Mouse (Mus musculus): Measurements from ENCODE around the gene Adamts4.

DNA sequence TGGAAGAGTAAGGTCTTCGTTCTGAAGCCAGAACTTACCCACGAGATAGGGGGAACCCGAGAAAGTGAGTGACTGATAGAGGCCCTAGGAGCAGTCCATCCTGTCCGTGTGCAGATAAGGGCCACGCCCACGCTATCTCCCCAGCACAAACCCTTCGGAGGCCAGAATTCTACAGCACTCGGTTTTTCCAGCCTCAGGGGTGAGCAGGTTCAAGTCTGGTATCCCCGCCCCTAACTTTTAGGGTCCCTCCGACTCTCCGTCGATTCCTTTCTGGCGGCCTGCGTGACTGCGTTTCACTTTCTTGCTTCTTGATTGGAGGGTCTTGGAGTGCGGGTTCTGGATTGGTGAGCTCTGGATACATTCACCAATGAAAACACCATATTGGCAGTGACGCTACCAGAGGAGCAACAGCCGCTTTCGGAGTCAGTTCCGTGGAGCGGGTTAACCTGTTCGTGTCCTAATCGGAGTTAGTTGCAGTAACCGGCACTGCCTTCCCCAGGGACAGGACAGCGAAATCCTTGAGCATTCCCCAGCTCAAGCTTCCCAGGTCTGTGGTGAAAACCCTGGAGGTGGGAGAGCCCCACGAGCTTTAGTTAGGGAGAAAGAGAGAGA, 30.8 kb downstream of the Adamts4 start, which contains the start of gene Ppox:
- no peak for TF ChIP-seq CHD2 (IDR thresholded peaks at IDR 0.05; ENCODE audit: low read depth, low read length)
- TF ChIP-seq ZNF384 (IDR thresholded peaks at IDR 0.05; ENCODE audit: low read depth, low read length): no peak
- no peak for TF ChIP-seq ZC3H11A (IDR thresholded peaks at IDR 0.05; ENCODE audit: borderline replicate concordance, low read depth, low read length)
- TF ChIP-seq HCFC1 (IDR thresholded peaks at IDR 0.05; ENCODE audit: borderline replicate concordance, insufficient read depth, low read length): no peak
